Mouse (Mus musculus) thymus, adult 2 months (tissue): ENCODE measurements around the gene Btbd2. TPM values are rescaled to one million over a fixed set of nuclear protein-coding genes. Genes with fewer than 3 reads are reported as not detected.
A peak's percentile ranks its signal among the peaks of the same experiment; 100 is the strongest.

Experiments
- DNase-seq: peaks from one replicate; pipeline ENCODE4 v3.0.0; 2021
- H3K27ac ChIP-seq: fragments of 200-500 bp; 2 replicates; pipeline ENCODE4 v1.5.1; 2012; ENCODE audit warnings: low read length, control low read depth; ENCODE audit not compliant: control insufficient read depth, insufficient read depth
- H3K27me3 ChIP-seq: fragments of 200-500 bp; 2 replicates; pipeline ENCODE4 v1.6.1; 2012; ENCODE audit warnings: mild to moderate bottlenecking, low read length, moderate library complexity, mixed read lengths; ENCODE audit not compliant: control insufficient read depth, insufficient read depth
- H3K36me3 ChIP-seq: fragments of 200-500 bp; 2 replicates; pipeline ENCODE4 v1.6.1; 2012; ENCODE audit warnings: mild to moderate bottlenecking, low read length, moderate library complexity; ENCODE audit not compliant: control insufficient read depth, insufficient read depth
- H3K4me1 ChIP-seq: fragments of 200-500 bp; replicated peaks from 2 replicates; pipeline ENCODE4 v1.6.1; 2012; ENCODE audit warnings: low read length; ENCODE audit not compliant: control insufficient read depth, insufficient read depth
- H3K4me3 ChIP-seq: fragments of 200-500 bp; 2 replicates; pipeline ENCODE4 v1.5.1; 2012; ENCODE audit warnings: mild to moderate bottlenecking, low read length, control low read depth, moderate library complexity; ENCODE audit not compliant: control insufficient read depth, insufficient read depth
- CTCF ChIP-seq: fragments of 200-500 bp; IDR thresholded peaks from 2 replicates; pipeline ENCODE4 v1.5.1; 2012; ENCODE audit warnings: mild to moderate bottlenecking, control low read depth, low read length, moderate library complexity, borderline replicate concordance; ENCODE audit not compliant: control insufficient read depth, poor library complexity, insufficient read depth; ENCODE audit errors: extremely low read depth
- POLR2A ChIP-seq: fragments of 200-500 bp; IDR thresholded peaks from 2 replicates; pipeline ENCODE4 v1.6.1; 2012; ENCODE audit warnings: mild to moderate bottlenecking, low read length, control low read depth, moderate library complexity; ENCODE audit not compliant: control insufficient read depth, poor library complexity, insufficient read depth; ENCODE audit errors: extremely low read depth
- WGBS: fragments of 180-500 bp; shearing (Covaris S2); methylation state at CpG from one replicate; pipeline ENCODE4 v1.1.7; 2018; 5-methylcytosine and 5-hydroxymethylcytosine counted together
- polyA plus RNA-seq: library from polyadenylated mRNA; depleted of rRNA; stranded (reverse); fragments of >200 nt; gene quantifications from 2 replicates; pipeline ENCODE4 v1.2.3, GENCODE M21; 2012

Gene Btbd2
- polyA plus RNA-seq, 1 experiment, result 94.7 TPM

DNA sequence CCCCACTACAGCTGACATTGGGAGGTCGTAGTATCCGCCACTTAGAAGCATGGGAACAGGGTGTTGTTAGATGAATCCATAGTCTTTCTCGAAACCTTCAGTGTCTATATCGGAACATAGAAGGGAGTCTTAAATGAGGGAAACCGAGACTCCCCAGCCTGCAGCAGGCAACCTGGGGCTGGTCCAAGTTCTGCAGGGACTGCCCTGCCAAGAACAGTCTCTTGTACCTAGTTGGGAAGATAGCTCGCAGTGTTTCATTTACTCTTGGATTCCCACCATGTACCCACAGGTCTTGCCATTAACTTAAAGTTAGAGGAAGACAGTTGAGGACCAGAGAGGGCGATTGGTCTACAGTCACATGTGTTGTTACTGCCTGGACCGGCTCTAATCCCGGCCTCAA is 36.5 kb downstream of the Btbd2 start:
- TF ChIP-seq CTCF (no peak), POLR2A (no peak)
- H3K27ac ChIP-seq, result no peak overlapping the region

DNA sequence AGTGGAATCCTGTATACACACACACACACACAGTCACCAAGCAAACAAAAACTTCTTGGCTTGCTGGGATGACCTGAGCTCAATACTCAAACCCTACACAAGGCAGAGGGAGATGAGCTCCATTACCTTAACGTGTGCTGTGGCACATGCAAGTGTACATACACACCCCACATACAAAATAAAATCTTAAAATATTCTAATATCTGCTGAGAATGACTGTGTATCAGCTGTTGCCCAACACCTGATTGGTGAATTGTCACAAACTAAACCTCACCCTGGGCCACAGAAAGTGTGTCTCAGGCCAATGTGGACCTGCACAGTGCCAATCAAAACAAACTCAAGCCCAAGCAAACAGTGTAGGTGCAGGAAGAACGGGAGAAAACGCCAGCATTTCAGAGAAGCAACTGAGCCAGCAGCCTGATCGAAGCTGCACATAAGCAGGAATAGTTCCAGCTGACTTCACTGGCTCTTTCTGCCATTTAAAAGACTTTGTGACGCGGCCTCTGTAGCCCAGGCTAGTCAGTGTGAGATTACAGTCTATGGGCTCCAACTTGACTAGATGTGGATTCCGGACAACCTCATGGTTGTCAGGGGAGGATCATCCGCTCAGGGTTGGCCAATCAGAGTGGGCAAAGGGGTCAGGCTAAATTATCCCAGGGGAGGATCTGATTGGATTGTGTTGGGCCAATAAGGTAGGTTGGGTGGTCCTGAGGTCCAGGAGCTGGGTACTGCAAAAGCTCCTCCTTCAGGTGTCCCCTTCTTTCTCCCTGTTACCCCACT is 37.2 kb downstream of the Btbd2 start:
- no peak for DNase-seq
- Histone ChIP-seq H3K27ac (no peak overlapping the region), H3K4me3 (no peak overlapping the region), H3K36me3 (peaks cover 4% of the 10 kb centered on the region; the same call in 1 of the 2 replicates), H3K27me3 (no peaks in the 10 kb centered on the region), H3K4me1 (peaks cover 32% of the 10 kb centered on the region)
- no peak for TF ChIP-seq POLR2A
- TF ChIP-seq CTCF, result no peak
- 91% methylated on average over 8 of the region's 8 CpGs for WGBS

More for the DNA sequence above, 36.5 kb downstream of the Btbd2 start:
- Histone ChIP-seq H3K4me3 (no peak overlapping the region), H3K4me1 (peaks cover 30% of the 10 kb centered on the region), H3K36me3 (peaks cover 2% of the 10 kb centered on the region; the same call in 1 of the 2 replicates), H3K27me3 (no peaks in the 10 kb centered on the region)
- no peak for DNase-seq
- WGBS, result 96% methylated on average over 9 of the region's 9 CpGs

DNA sequence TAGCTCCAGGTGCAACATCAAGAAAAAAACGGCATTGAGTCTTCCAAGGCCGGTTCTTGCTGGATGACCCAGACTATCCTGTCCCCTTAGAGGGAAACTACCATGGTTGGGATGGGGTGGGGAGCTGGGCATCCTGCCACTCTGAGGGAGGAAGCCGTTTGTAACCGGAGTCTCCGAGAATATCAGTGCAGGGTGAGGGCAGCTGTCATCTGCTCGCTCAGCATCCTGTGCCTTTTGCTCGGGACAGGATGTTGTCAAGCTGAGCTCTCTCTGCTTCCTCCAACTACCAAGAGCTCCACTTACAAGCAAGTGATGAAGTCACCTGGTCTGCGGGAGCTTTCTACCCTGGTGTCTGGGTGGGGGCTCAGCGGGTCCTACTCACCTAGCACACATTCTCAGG is 38.7 kb downstream of the Btbd2 start:
- Histone ChIP-seq H3K27me3 (no peaks in the 10 kb centered on the region), H3K4me3 (no peak overlapping the region), H3K4me1 (peaks cover 34% of the 10 kb centered on the region), H3K27ac (peak overlapping the region; percentile 97), H3K36me3 (peaks cover 4% of the 10 kb centered on the region; the same call in 1 of the 2 replicates)
- 3% methylated on average over 9 of the region's 9 CpGs for WGBS
- peak; percentile 79 for DNase-seq
- no peak for TF ChIP-seq CTCF
- TF ChIP-seq POLR2A, result peak; percentile 32; the same call in 1 of the 2 replicates

DNA sequence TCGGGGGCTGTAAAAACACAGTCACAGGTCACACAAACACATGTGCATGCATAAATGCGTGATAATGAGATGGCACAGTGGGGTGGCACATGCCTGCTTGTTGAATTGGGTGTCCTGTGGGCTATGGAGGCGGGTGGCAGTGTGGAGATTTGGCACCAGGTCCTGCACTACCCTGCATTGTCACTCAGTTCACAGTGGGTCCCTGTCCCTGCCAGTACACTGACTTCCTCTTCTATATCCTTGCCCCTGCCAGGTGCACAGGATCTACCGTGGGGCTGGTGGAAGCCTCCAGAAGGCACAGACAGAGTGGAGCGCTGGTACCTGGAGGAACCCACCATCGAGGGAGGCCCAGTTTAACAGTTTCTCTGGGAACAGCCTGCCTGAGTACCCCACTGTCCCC is 42.5 kb downstream of the Btbd2 start:
- Histone ChIP-seq H3K36me3 (peaks cover 4% of the 10 kb centered on the region; the same call in 1 of the 2 replicates), H3K27ac (peak overlapping the region; percentile 91), H3K4me3 (no peak overlapping the region), H3K27me3 (no peaks in the 10 kb centered on the region), H3K4me1 (peaks cover 51% of the 10 kb centered on the region)
- peak; percentile 44 for DNase-seq
- 39% methylated on average over 6 of the region's 6 CpGs for WGBS
- TF ChIP-seq POLR2A, result no peak
- no peak for TF ChIP-seq CTCF

DNA sequence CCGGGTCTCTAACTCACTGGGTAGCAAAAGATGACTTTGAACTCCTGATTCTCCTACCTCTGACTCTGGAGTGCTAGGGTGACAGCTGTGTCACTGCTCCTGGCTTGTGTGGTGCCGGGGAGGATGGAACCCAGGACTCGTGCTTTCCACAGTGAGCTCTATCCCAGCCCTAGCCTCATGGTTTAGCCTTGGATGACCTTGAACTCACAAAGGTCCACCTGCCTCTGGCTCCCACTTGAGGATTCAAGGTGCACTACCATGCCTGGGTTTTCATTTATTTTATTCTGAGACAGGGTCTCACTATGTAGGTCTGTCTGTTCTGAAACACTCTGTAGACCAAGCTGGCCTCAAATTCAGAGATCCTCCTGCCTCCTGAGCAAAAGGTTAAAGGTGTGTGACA is 43.0 kb downstream of the Btbd2 start:
- no peak for DNase-seq
- WGBS, result 90% methylated on average over 3 of the region's 3 CpGs
- Histone ChIP-seq H3K4me1 (peaks cover 56% of the 10 kb centered on the region), H3K4me3 (no peak overlapping the region), H3K36me3 (peaks cover 4% of the 10 kb centered on the region; the same call in 1 of the 2 replicates), H3K27ac (peak overlapping the region; percentile 91), H3K27me3 (no peaks in the 10 kb centered on the region)
- TF ChIP-seq CTCF (no peak), POLR2A (no peak)

DNA sequence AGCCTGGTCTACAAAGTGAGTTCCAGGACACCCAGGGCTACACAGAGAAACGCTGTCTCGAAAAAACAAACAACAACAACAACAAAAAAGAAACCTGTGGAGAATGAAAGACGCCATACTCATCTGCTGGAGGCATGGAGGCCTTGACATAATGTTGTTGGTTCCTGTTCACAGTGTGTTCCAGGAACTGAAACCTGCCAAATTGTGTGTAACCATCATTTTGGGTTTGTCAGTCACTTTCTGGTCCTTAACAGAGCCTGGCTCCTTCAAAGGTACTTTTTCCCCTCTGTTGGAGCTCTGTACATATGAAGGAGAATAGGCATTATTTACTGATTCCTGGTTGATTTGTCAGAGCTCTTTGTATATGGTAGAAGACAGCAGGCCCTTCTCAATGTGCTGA is 45.0 kb downstream of the Btbd2 start:
- DNase-seq, result no peak
- Histone ChIP-seq H3K4me1 (peaks cover 65% of the 10 kb centered on the region), H3K4me3 (no peak overlapping the region), H3K27me3 (no peaks in the 10 kb centered on the region), H3K27ac (no peak overlapping the region), H3K36me3 (peaks cover 4% of the 10 kb centered on the region; the same call in 1 of the 2 replicates)
- TF ChIP-seq CTCF (no peak), POLR2A (no peak)
- 94% methylated on average over 3 of the region's 3 CpGs for WGBS
